Mouse (Mus musculus): ENCODE results near the gene Vpreb3. TPM values are rescaled to one million over a fixed set of nuclear protein-coding genes. Genes with fewer than 3 reads are reported as not detected.
"Not testable (repeated sequence)": the region's sequence is repeated elsewhere in the genome, so short reads cannot be mapped to it uniquely, and the experiment has no call there.

The Vpreb3 gene
- polyA plus RNA-seq, 1 experiment from 2014 or later: 0.39 TPM

DNA sequence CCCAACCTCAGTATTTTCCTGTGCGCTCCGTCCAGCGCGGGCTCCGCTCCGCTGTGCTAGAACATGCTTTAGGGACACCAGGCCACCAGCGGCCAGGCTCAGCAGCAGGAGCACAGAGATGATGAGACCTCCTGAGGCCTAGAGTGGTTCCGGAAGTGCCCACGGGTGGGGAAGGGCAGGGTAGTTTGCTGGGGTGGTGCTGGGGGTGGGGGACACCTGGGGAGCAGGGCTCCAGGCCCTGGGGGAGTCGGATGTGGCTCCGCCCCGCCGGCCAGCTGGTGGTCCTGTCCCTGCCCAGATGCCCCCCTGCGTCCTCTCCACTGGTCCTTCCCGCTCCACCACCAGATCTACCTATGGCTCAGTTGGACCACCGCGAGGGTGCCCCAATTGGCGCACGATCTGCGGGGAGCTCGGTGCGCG is 7.9 kb downstream of the Vpreb3 start:
- Histone ChIP-seq H3K4me3 (peak overlapping the region; percentile 65), H3K27ac (replicated peaks) (peak overlapping the region; percentile 76), H3K9me3 (replicated peaks) (no peaks in the 10 kb centered on the region), H3K4me1 (peaks cover 26% of the 10 kb centered on the region), H3K27me3 (ENCODE audit: low read depth, poor library complexity, severe bottlenecking) (peaks cover 37% of the 10 kb centered on the region), H3K36me3 (no peaks in the 10 kb centered on the region)
- 2% methylated on average over 23 of the region's 23 CpGs for whole genome bisulfite sequencing
- DNase-seq (ENCODE audit: low spot score): peak; percentile 47

DNA sequence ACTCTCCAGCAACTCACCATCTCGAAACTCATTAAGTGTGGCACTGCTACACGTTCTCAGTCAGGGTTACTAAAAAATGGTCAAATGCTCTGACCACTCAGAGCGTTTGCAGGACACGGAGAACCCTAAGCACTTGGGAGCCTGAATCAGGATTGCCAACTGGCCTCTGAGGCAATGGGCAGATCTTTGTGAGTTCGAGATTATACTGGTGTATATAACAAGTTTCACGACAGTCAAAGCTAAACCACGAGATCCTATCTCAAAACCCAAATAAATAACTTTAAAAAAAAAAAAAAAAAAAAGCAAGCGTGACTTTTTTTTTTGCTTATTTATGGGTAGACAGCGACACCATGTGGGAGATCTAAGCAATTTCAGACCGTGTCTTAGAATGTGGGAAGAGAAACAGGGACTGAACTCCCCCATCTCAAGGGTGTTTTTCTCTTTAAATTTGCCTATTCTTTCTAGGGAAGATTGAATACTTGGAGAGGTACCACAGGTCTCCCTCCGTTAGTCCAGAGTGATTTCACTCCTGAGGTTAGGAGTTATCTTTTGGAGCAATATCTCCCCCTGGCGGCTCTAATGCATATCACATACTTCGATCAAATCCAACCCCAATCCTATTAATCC is 8.7 kb downstream of the Vpreb3 start:
- peak overlapping the region; percentile 65 for H3K4me3 ChIP-seq
- peak; percentile 45 for DNase-seq (ENCODE audit: low spot score)

DNA sequence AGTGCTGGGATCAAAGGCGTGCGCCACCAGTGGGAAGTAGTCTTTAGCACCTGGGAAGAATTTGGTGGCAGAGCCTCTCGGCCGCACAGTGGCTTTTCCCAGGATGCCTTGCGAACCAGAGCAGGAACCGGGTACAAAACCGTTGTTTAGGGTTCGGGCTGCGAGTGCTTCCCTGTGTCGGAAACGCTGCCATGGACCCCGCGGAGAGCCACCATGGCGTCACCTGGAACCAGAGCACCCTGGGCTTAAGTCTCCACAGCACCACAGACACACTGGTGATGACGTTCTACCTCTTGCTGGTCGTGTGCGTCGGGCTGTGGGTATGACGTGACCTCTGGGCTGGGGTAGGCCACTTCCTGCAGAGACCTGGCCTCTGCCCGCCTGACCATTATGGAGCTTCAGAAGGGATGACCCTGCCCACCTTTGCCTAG is 11.5 kb downstream of the Vpreb3 start, which contains the start of gene Gm5134:
Gene Gm5134, plus strand, starts transcription at position 134 of the 431 bp plus-strand sequence.
- Histone ChIP-seq H3K4me3 (peak within 1 kb of the TSS; percentile 41), H3K27ac (replicated peaks) (peak within 1 kb of the TSS; percentile 47), H3K36me3 (no peaks in the 10 kb centered on the region), H3K4me1 (peaks cover 26% of the 10 kb centered on the region), H3K9me3 (replicated peaks) (no peaks in the 10 kb centered on the region), H3K27me3 (ENCODE audit: low read depth, poor library complexity, severe bottlenecking) (peaks cover 32% of the 10 kb centered on the region)
- DNase-seq (ENCODE audit: low spot score): no peak
- WGBS: 31% methylated on average over 20 of the region's 20 CpGs

More for the DNA sequence above, 8.7 kb downstream of the Vpreb3 start:
- Histone ChIP-seq H3K27me3 (ENCODE audit: low read depth, poor library complexity, severe bottlenecking) (peaks cover 37% of the 10 kb centered on the region), H3K9me3 (replicated peaks) (no peaks in the 10 kb centered on the region), H3K4me1 (peaks cover 26% of the 10 kb centered on the region), H3K27ac (replicated peaks) (peak overlapping the region; percentile 76), H3K36me3 (no peaks in the 10 kb centered on the region)
- WGBS: 6% methylated on average over 13 of the region's 13 CpGs

DNA sequence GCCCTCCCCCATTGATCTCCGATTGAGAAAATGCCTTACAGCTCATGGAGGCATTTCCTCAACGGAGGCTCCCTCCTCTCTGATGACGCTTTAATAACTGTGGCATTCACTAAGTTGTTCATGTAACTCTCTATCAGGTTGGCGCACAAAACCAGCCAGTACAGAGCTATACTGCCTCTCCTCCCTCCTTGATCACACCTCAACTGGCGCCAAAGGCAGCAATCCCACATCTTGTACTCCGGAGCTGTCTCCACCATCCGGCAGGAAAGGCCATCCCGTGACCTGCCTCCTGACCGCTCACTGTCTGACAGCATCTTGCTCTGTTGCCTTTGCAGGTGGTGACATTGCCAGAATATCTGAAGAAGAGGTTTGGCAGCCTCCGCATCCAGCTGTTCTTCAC is 31.0 kb downstream of the Vpreb3 start:
- 93% methylated on average over 10 of the region's 10 CpGs for WGBS
- H3K27me3 ChIP-seq (ENCODE audit: low read depth, poor library complexity, severe bottlenecking): no peaks in the 10 kb centered on the region
- H3K36me3 ChIP-seq: no peaks in the 10 kb centered on the region
- H3K9me3 ChIP-seq (replicated peaks): peaks cover 5% of the 10 kb centered on the region; the same call in 1 of the 2 replicates
- H3K27ac ChIP-seq (replicated peaks): no peak overlapping the region
- DNase-seq (ENCODE audit: low spot score): no peak
- H3K4me3 ChIP-seq: no peak overlapping the region
- peaks cover 4% of the 10 kb centered on the region; the same call in 1 of the 2 replicates for H3K4me1 ChIP-seq

DNA sequence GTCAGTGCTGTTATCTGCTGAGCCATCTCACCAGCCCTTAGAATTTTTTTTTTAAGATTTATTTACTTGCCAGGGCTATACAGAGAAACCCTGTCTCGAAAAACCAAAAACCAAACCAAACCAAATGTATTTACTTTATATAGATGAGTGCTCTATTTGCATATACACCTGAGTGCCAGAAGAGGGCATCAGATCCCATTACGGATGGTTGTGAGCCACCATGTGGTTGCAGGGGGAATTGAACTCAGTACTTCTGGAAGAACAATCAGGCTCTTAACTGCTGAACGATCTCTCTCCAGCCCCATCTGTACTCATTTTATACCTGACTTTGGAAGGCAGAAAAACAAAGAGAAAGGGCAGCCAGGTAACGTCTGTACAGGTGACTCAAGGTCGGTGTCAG is 32.4 kb downstream of the Vpreb3 start:
- Histone ChIP-seq H3K27ac (replicated peaks) (no peak overlapping the region), H3K4me1 (peaks cover 4% of the 10 kb centered on the region; the same call in 1 of the 2 replicates), H3K27me3 (ENCODE audit: low read depth, poor library complexity, severe bottlenecking) (no peaks in the 10 kb centered on the region), H3K9me3 (replicated peaks) (peaks cover 5% of the 10 kb centered on the region; the same call in 1 of the 2 replicates), H3K4me3 (no peak overlapping the region), H3K36me3 (no peaks in the 10 kb centered on the region)
- no peak for DNase-seq (ENCODE audit: low spot score)
- WGBS: 81% methylated on average over 5 of the region's 5 CpGs

DNA sequence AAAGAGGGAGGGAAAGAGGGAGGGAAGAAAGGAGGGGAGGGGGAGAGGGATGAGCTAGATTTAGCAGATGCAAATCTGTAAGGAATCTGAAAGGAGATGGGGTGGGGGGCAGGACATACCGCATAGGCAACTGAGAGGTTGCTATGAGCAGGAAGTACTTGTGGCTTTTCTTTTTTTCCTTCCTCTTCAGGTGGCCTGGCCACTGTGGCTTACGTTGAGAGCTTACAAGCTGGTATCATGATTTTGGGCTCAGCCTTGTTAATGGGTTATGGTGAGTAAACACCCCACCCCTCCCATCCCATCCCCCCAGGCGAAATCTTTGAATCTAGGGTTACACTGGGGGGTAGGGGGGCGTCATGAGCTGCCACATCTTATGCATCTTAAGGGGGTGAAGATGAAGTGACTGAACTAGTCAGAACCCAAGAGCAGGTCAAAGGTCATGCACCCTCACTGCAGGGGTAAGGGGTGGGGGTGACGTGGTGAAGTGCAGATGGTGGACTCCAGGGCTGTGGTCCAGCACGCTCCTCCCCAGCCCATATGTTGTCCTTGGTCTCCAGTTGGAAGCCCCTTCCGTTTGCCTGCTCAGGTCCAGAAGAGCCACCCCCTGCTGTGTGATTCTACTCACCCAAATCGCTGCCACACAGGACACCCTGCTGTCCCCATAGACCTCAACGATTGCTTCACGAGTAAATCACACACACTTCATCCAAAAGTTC is 35.4 kb downstream of the Vpreb3 start:
- Histone ChIP-seq H3K4me3 (no peak overlapping the region), H3K27ac (replicated peaks) (no peak overlapping the region), H3K27me3 (ENCODE audit: low read depth, poor library complexity, severe bottlenecking) (no peaks in the 10 kb centered on the region), H3K4me1 (peaks cover 4% of the 10 kb centered on the region; the same call in 1 of the 2 replicates), H3K9me3 (replicated peaks) (peaks cover 5% of the 10 kb centered on the region; the same call in 1 of the 2 replicates), H3K36me3 (no peaks in the 10 kb centered on the region)
- WGBS: 52% methylated on average over 10 of the region's 10 CpGs
- DNase-seq (ENCODE audit: low spot score): no peak

DNA sequence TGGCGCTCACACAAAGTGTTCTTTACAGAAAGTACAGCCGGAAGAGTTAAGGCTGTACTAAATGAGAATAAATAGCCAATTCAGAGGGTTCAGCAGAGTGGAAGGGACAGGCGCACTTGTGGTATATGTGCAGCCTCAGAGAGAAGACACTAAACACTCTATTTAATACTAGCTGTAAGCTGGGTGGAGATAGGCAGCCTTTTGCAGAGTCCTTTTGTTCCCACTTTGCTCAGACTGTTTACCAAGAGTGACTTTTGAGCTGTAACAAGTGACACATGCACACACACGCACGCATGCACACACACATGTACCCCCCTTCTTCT is 35.9 kb downstream of the Vpreb3 start:
- H3K36me3 ChIP-seq: no peaks in the 10 kb centered on the region
- WGBS: 91% methylated on average over 5 of the region's 5 CpGs
- H3K27me3 ChIP-seq (ENCODE audit: low read depth, poor library complexity, severe bottlenecking): no peaks in the 10 kb centered on the region
- H3K27ac ChIP-seq (replicated peaks): no peak overlapping the region
- peaks cover 5% of the 10 kb centered on the region; the same call in 1 of the 2 replicates for H3K9me3 ChIP-seq (replicated peaks)
- DNase-seq (ENCODE audit: low spot score): no peak
- no peak overlapping the region for H3K4me3 ChIP-seq
- peaks cover 4% of the 10 kb centered on the region; the same call in 1 of the 2 replicates for H3K4me1 ChIP-seq

DNA sequence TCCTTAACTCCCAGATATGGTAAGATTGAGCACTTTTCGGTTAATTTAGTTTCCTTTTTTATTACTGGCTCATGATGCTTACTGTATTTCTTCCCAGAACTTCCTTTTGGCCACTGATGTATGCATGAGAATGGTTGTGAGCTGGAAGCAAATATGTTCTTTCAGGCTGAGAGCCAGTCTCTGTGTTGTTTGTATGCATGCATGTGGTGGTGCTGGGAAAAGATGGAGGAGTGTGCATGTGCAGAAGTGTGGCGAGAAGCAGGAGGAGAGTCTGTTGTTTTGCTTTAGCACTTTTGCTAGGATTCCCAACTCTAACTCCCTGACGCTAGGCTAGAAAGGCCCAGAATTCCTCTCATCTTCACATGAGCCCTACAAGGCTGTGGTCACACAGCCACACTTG is 36.6 kb downstream of the Vpreb3 start:
- DNase-seq (ENCODE audit: low spot score): no peak
- WGBS: 87% methylated on average over 3 of the region's 3 CpGs
- Histone ChIP-seq H3K9me3 (replicated peaks) (peaks cover 5% of the 10 kb centered on the region; the same call in 1 of the 2 replicates), H3K36me3 (no peaks in the 10 kb centered on the region), H3K27me3 (ENCODE audit: low read depth, poor library complexity, severe bottlenecking) (no peaks in the 10 kb centered on the region), H3K27ac (replicated peaks) (no peak overlapping the region), H3K4me1 (peaks cover 4% of the 10 kb centered on the region; the same call in 1 of the 2 replicates), H3K4me3 (no peak overlapping the region)

DNA sequence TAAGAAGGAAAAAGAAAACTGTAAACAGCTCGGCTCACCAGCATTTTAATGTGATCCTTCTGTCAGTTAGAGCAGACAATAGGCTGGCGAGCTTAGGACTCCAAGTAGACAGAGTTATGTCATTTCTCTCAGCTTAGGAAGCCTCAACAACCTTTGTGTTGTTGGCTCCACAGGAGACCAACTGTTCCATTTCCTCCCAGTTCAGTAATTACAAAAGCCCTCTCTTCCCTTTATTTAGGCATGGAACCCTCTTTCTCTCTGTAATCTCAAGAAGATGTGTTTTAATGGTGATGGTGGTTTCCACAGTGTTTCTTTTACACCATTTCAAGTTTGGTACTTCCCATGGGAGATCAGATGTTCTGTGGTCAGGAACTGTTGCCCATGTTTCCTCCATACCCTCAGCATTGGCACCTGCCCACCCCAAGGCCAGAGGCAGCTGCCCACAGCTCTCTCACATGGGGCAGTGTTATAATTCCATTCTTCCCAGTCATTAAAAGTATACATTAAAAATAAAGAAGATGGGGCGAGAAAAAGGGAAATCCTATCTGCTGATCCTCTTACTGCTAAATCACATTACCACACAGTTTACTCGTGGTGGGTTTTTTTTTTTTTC is 47.7 kb downstream of the Vpreb3 start:
- Histone ChIP-seq H3K4me3 (no peak overlapping the region), H3K27ac (replicated peaks) (no peak overlapping the region), H3K4me1 (no peaks in the 10 kb centered on the region), H3K27me3 (ENCODE audit: low read depth, poor library complexity, severe bottlenecking) (no peaks in the 10 kb centered on the region), H3K36me3 (no peaks in the 10 kb centered on the region), H3K9me3 (replicated peaks) (no peaks in the 10 kb centered on the region)
- WGBS: 80% methylated on average over 4 of the region's 4 CpGs
- DNase-seq (ENCODE audit: low spot score): no peak

DNA sequence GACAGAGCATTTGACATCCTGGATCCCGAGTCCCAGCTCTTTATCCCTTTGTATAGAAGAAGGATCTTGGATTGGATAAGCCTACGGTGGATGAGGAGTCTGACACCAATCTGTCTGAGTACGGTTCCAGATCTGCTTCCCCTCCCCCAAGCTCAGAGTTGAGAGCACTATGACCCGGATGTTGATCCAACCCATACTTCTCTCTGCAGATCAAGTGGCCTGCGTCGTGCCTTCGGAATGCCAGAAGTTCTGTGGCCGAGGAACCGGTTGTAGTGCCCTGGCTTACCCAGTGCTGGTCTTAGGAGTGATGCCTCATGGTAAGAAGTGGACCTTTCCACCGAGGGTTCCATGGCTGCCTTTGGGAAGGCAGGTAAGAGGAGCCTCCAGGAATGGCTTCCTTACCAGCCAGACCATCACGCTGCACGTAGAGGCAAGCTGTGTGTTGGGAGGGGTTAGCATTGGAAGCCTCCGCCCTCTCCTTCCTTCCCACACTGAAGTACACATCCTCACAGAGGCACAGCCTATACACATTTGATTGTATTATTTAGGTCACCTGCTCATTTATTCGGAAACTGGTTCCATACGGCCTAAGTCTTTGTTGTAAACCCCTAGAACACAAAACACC is 50.9 kb downstream of the Vpreb3 start:
- WGBS: 90% methylated on average over 15 of the region's 15 CpGs
- no peaks in the 10 kb centered on the region for H3K9me3 ChIP-seq (replicated peaks)
- no peak overlapping the region for H3K4me3 ChIP-seq
- no peak overlapping the region for H3K27ac ChIP-seq (replicated peaks)
- H3K36me3 ChIP-seq: no peaks in the 10 kb centered on the region
- no peaks in the 10 kb centered on the region for H3K27me3 ChIP-seq (ENCODE audit: low read depth, poor library complexity, severe bottlenecking)
- DNase-seq (ENCODE audit: low spot score): no peak
- no peaks in the 10 kb centered on the region for H3K4me1 ChIP-seq

DNA sequence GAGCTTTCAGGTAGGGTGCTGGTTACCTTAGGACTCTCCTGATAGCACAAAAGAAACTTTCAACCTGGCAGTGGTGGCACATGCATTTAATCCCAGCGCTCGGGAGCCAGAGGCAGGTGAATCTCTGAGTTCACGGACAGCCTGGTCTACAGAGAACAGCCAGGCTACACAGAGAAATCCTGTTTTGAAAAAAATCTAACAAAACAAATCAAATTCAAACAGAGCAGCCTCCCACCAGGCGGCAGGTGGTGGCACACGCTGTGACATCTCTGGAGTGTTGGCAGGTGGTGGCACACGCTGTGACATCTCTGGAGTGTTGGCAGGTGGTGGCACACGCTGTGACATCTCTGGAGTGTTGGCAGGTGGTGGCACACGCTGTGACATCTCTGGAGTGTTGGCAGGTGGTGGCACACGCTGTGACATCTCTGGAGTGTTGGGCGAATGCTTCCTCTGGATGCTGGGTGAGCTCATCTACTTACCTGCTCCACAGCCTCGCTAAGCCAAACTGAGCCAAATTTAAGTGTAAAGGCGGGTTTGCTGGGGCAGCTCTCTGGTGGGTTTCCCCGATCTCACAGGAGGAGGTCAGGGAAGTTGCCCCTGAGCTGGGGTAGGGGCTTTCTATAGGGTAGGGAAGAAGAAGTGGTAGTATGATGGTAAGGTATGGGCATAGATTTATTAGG is 51.8 kb downstream of the Vpreb3 start:
- DNase-seq (ENCODE audit: low spot score); H3K4me3 ChIP-seq; H3K27me3 ChIP-seq (ENCODE audit: low read depth, poor library complexity, severe bottlenecking); H3K27ac ChIP-seq (replicated peaks); H3K36me3 ChIP-seq; H3K4me1 ChIP-seq; H3K9me3 ChIP-seq (replicated peaks): not testable (repeated sequence)
- WGBS: 85% methylated on average over 13 of the region's 13 CpGs

DNA sequence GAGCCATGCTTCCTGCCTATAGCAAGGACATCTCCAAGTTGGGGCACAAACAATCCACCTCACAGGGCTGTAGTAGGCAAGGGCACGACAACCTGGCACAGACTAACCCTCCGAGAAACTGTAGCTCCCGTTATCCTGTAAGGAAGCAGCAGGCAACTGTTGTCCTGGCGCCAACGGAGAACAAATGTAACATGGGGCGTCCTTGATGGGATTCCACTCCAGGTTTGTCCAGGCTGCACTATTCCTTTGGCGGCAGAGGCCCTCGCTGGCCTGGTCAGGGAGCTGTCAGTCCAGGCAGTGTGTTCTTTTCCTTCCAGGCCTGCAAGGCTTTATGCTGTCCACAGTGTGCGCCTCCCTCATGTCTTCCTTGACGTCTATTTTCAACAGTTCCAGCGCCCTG is 52.6 kb downstream of the Vpreb3 start:
- H3K27me3 ChIP-seq (ENCODE audit: low read depth, poor library complexity, severe bottlenecking): 0 out of 2 replicates have a peak, but pooled peaks cover 4% of the 10 kb centered on the region
- 87% methylated on average over 11 of the region's 11 CpGs for WGBS
- no peak overlapping the region for H3K4me3 ChIP-seq
- H3K27ac ChIP-seq (replicated peaks): no peak overlapping the region
- H3K9me3 ChIP-seq (replicated peaks): no peaks in the 10 kb centered on the region
- no peak for DNase-seq (ENCODE audit: low spot score)
- H3K4me1 ChIP-seq: no peaks in the 10 kb centered on the region
- H3K36me3 ChIP-seq: no peaks in the 10 kb centered on the region

Data from midbrain, embryonic 10.5 days (tissue).